Mouse (Mus musculus) cerebellum, adult 11-12 months (tissue): ENCODE measurements around the gene Apex1.
"Not testable (repeated sequence)": the region's sequence is repeated elsewhere in the genome, so short reads cannot be mapped to it uniquely, and the experiment has no call there.

Experiments used
- DNase-seq: peaks from one replicate; pipeline ENCODE4 v3.0.0; 2022

The Apex1 gene

GRCm38 (mm10) chr14:50970822-50971221, 46.1 kb downstream of the Apex1 start:
- no peak for DNase-seq

- not testable (repeated sequence) for DNase-seq
Measured at GRCm38 (mm10) chr14:50973054-50973453, 48.3 kb downstream of the Apex1 start.

- no peak for DNase-seq
Measured at GRCm38 (mm10) chr14:50973700-50974099, 48.9 kb downstream of the Apex1 start.

GRCm38 (mm10) chr14:50975001-50975400, 50.2 kb downstream of the Apex1 start:
- no peak for DNase-seq

GRCm38 (mm10) chr14:50976674-50977073, 51.9 kb downstream of the Apex1 start:
- DNase-seq: no peak
